Mouse (Mus musculus) regulatory T cell (primary cell): Measurements from ENCODE around the gene Fignl2.

ENCODE experiments used
- in situ Hi-C: fragments of 300-600 bp; cut with MboI, MseI; formaldehyde crosslinking; loops from one replicate; pipeline ENCODE4 v1.15.1; 2025; ENCODE audit warnings: high pct_unique_total_duplicates

The Fignl2 gene

DNA sequence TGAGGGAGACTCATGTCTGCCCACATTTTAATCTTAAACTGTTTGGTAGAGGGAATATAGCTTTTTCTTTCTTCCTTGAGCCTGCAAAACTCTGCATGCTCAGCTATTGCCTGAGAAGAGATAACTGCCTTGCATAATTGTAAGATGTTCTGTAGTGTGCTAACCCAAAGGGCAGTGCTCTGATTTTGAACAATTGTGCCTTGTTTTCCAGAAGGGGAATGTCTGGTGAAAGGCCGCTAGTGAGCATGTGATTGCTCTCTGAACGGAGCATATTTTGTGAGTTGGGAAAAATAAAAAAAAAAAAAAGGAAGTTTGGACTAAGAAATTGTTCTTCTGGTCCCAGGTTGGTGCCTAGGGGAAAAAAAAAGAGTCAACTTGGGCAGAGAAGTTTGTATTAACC lies 49.4 kb downstream of the Fignl2 start:
- in situ Hi-C loops = no loop called here

DNA sequence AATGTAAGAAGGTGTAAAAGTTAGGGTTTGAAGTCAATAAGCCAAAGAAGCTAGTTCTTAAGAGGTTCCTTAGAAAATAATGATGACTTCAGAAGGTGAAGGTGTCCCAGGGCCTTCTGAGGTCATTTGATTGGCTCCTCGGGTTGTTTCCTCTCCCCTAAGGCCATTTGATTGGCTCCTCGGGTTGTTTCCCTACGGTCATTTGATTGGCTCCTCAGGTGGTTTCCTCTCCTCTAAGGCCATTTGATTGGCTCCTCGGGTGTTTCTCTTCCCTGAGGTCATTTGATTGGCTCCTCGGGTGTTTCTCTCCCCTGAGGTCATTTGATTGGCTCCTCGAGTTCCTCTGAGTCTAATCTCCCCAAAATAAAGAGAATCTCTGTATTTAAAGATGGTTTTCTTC lies 67.0 kb downstream of the Fignl2 start:
- in situ Hi-C loops = no loop called here

DNA sequence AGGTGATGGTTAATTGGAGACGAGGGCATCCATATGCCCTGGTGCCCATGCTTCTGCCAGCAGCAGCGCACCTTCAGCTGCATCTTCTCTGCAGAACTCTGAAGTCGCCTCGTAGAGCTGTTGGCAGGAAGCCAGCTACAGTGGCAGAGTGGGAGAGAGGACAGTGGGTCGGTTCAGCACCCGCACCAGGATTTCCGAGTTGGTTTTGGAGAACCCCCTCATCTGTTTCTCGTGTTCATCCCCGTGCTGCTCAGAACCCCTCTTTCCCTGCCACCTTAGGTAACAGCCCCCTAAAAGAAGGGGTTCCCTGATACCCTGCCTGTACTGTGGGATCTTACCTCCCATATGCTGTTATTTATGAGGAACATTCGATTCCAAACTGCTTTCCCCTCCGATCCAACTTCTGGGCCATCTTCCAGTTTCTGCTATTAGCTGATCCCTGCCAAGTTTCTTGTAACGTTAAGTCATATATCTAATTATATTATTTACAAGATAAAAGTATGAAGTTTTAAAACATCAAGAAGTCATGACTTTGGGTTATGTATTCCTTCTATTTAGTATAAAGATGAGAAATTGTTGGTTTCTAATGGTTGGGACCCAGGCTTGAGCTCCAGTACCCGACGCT lies 69.9 kb downstream of the Fignl2 start:
- in situ Hi-C loops = no loop called here

DNA sequence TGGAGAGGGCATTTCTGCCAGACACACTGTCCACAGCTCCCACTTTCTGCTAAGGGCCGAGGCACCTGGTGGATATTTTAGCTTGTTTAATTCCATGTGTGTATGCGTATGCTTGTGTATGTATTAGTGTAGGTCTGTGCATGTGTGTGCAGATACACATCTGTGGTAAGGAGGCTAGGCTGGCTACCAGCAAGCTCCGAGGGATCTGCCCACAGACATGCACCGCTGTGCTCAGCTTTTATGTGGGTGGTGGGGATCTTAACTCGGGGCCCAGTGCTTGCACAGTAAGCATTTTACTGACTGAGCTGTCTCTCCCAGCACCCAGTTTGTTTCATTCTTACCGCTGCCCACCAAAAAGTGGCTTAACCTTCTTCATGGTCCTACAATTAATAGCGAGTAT lies 71.1 kb downstream of the Fignl2 start:
- in situ Hi-C loops = no loop called here

DNA sequence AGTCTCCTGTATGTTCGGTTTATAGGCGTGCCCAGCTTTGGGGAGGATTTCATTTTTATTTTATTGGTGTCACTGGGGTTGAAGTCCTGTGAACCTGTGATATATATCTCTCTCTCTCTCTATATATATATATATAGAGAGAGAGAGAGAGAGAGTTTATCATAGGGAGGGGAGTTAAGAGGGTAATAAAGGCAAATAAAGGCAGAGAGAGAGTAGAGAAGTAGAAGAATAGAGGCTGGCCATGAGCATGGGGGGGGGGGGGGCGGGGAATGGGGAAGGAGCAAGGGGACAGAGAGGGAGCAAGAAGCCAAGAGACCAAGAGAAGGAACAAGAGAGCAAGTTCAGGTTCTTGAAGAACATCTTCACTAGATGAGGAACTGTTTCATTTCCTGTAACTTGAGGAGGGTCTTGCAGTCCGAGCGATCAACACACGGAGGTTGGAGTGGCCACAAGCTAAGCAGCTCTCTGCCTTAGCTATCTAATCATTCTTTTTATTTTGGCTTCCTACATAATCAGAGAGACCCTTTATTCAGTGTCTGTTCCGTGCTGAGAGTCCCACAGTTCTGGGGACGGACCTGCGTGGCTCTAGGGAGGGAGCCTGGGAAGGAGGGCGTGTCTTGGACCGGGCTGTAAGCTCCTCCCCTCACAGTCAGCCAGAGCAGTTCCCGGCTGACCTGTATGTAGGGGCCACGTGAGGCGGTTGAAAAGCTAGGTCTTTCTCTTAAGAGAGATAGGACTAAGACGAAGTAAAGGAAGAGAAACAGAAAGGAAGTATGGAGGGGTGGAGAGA lies 71.9 kb downstream of the Fignl2 start:
- in situ Hi-C loops = no loop called here

DNA sequence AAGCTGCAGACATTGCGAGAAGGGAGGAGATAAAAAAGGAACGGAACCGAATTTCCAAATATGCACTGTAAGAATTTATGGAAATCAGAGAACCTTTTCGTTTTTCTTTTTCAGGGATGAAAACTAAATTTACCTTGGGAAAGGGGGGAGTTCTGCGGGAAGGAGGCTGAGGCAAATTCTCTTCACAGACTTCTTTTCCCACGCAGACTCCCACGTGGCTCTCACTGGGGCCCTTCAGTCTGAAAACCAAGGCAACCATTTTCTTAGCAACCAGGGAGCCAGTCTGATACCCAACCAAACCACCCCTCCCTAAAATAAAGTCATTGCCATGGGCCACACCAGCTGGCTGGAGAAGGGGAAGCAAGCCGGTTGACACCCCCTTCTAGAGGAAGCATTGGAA lies 72.7 kb downstream of the Fignl2 start:
- in situ Hi-C loops = no loop called here

DNA sequence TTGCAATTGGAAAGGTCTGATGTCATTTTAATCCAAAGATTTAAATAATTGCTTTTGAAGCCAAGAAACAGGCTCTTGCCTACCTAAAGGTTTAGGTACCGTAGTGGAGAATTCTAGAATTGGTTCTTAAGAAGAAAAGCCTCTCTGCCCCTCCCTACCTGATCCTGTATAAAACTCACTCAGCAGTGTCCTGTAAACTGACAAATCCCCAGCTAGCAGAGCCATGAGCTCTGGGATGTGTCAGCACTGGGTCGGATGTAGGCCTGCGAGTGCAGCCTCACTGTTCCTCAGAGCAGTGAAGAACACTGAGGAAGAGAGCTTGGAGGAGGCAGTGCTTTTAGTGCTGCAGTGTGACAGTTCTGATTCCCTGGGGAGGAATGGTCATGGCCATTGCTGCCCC lies 73.8 kb downstream of the Fignl2 start:
- in situ Hi-C loops = loop anchor here (5.0 kb wide), 1 partner anchor 78 kb away; no protein-coding TSS in a partner anchor

DNA sequence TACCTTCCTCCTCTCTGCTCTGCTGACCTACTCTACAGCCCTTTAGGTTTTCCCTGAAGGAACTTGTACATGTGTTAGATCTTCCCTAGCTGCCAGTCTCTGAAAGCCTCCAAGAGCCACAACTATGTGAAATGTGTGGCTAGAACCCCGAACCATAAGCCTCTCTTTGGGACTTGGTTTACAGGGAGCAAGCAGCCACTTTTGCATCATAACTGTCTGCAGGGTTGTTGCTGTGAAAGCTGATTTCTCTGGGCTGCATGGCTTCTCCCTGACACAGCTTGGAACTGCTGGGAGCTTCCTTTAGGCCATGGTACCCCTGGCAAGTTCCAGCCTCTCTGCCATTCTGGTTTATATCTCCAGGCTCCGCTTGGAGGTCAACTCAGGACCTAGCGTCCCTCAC lies 75.9 kb downstream of the Fignl2 start:
- in situ Hi-C loops = loop anchor here (5.0 kb wide), 1 partner anchor 80 kb away; no protein-coding TSS in a partner anchor

DNA sequence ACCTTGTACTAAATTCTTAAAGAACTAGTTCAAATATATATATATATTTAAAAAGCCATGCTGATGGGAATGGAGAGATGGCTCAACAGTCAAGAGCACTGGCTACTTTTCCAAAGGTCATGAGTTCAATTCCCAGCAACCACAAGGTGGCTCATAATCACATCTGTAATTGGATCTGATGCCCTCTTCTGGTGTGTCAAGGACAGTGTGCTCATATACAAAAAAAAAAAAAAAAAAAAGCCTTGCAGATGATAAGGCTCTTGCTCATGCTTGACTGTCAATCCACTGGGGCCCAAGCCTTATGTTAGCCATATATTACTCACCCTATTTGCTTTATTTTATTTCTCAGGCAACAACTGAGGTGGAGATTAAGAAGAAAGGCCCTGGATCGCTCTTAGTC lies 76.7 kb downstream of the Fignl2 start:
- in situ Hi-C loops = loop anchor here (5.0 kb wide), 1 partner anchor 81 kb away; no protein-coding TSS in a partner anchor
